Mouse (Mus musculus): ENCODE data around the gene Cntn1.

DNA sequence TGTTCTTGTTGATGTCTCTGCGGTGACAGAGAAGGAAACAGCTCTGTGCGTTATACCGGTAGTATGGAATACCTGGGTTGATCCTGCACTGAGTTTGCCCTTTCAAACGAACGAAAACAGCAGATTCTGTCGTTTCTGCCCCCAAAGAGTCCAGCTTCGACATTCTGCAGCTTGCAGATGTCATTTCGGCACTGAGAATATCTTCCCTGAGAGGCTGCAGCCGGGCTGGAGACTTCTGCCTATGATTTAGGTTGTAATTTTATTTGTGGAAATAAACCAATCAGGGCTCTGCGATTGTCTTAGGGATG, 109.8 kb downstream of the Cntn1 start:
- TF ChIP-seq CTCF (IDR thresholded peaks at IDR 0.05; ENCODE audit: control insufficient read depth, insufficient read depth, insufficient read length) (no peak), USF1 (IDR thresholded peaks at IDR 0.05; ENCODE audit: low read depth) (no peak), CEBPB (IDR thresholded peaks at IDR 0.05; ENCODE audit: low read depth) (no peak), MYOD1 (IDR thresholded peaks at IDR 0.05; ENCODE audit: control insufficient read depth, insufficient read length, low read depth) (no peak), MYOG (IDR thresholded peaks at IDR 0.05; ENCODE audit: control insufficient read depth, extremely low read depth, insufficient read length) (no peak), FOSL1 (IDR thresholded peaks at IDR 0.05; ENCODE audit: insufficient read depth, low read length, poor library complexity, severe bottlenecking) (no peak)
